Mouse (Mus musculus) hindbrain, embryonic 13.5 days (tissue): ENCODE data around the gene Cxcl1. TPM values are rescaled to one million over a fixed set of nuclear protein-coding genes. Genes with fewer than 3 reads are reported as not detected.
"Not testable (repeated sequence)": the region's sequence is repeated elsewhere in the genome, so short reads cannot be mapped to it uniquely, and the experiment has no call there.

ENCODE experiments used
- ATAC-seq: fragments of 200-750 bp; cut with Nextera tagmentation; 2 replicates; pipeline ENCODE4 v1.8.0; 2017; ENCODE audit warnings: moderate TSS enrichment; ENCODE audit not compliant: low FRiP score
- H3K27ac ChIP-seq: fragments of 300-500 bp; sonication (generic); 2 replicates; pipeline ENCODE4 v1.5.1; 2015; ENCODE audit warnings: inconsistent platforms, mild to moderate bottlenecking, moderate library complexity
- H3K27me3 ChIP-seq: fragments of 300-500 bp; sonication (generic); 2 replicates; pipeline ENCODE4 v1.6.1; 2015; ENCODE audit warnings: mild to moderate bottlenecking, inconsistent platforms
- H3K36me3 ChIP-seq: fragments of 300-500 bp; sonication (generic); 2 replicates; pipeline ENCODE4 v1.6.1; 2015; ENCODE audit warnings: mild to moderate bottlenecking, inconsistent platforms
- H3K4me1 ChIP-seq: fragments of 300-500 bp; sonication (generic); replicated peaks from 2 replicates; pipeline ENCODE4 v1.6.1; 2015; ENCODE audit warnings: inconsistent platforms
- H3K4me2 ChIP-seq: fragments of 300-500 bp; sonication (generic); 2 replicates; pipeline ENCODE4 v1.6.1; 2015; ENCODE audit warnings: inconsistent platforms, mild to moderate bottlenecking, moderate library complexity
- H3K4me3 ChIP-seq: fragments of 300-500 bp; sonication (generic); 2 replicates; pipeline ENCODE4 v1.5.1; 2015; ENCODE audit warnings: mild to moderate bottlenecking, inconsistent platforms
- H3K9ac ChIP-seq: fragments of 300-500 bp; sonication (generic); 2 replicates; pipeline ENCODE4 v1.6.1; 2015; ENCODE audit warnings: mild to moderate bottlenecking, inconsistent platforms
- H3K9me3 ChIP-seq: fragments of 300-500 bp; sonication (generic); 2 replicates; pipeline ENCODE4 v1.6.1; 2016; ENCODE audit warnings: inconsistent platforms
- WGBS: fragments of 180-500 bp; shearing (Covaris S2); methylation state at CpG from one replicate; pipeline ENCODE4 v1.1.7; 2015; 5-methylcytosine and 5-hydroxymethylcytosine counted together
- polyA plus RNA-seq: library from polyadenylated mRNA; unstranded; fragments of >200 nt; fragmentation: Nextera tagmentation; extraction: Ambion mirVana; gene quantifications from 2 replicates; pipeline ENCODE4 v1.2.1, GENCODE M21; 2015

Cxcl1 gene
- polyA plus RNA-seq, result 0.21 TPM in 1 of 2 replicates, not detected in the other

DNA sequence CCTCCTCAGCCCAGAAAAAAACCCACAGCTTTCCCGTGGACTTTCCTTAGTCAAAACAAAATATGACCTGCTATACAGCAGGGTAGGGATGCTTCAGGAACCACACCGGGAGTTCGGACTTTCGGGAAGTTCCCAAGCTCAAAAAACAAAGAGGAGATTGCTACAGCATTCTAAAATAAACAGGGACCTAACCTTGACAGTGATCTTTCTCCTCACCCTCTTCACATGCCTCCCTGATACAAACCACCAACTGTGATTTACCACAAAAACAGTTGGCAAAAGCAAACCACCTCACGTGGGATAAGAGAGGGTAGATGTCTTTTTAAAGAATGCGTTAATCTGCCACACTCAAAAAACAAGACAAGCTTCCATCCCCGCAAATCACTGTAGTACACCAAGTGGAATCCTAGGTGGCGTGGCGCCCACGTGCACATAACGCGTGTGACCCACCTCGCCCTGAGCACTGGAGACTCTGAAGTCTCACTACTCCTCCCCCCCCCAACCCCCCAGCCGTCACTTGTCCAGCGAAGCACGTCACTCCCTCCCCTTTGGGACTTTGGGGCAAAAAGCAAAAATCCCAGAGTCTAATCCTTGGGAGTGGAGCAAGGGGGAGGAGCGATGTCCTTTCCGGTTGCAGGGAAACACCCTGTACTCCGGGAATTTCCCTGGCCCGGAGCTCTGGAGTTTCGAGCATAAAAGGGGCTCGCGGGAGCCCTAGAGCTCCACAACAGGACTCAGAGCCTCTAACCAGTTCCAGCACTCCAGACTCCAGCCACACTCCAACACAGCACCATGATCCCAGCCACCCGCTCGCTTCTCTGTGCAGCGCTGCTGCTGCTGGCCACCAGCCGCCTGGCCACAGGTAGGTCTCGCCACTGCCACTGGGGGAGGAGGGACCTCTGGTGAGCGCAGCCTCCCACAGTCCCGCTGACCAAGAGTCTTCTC, at the start of gene Cxcl1:
Cxcl1 (plus strand) TSS at position 723 of the 945 bp plus-strand sequence.
- 11% methylated on average over 30 of the region's 30 CpGs for WGBS
- Histone ChIP-seq H3K27ac (no peak within 1 kb of the TSS), H3K4me2 (peak within 1 kb of the TSS; percentile 90), H3K36me3 (no peaks in the 10 kb centered on the region), H3K9ac (peak within 1 kb of the TSS; percentile 72), H3K4me1 (peaks cover 5% of the 10 kb centered on the region; the same call in 1 of the 2 replicates), H3K4me3 (peak within 1 kb of the TSS; percentile 51), H3K27me3 (peaks cover 14% of the 10 kb centered on the region; the same call in 1 of the 2 replicates), H3K9me3 (no peaks in the 10 kb centered on the region)
- ATAC-seq, result peak; percentile 87

DNA sequence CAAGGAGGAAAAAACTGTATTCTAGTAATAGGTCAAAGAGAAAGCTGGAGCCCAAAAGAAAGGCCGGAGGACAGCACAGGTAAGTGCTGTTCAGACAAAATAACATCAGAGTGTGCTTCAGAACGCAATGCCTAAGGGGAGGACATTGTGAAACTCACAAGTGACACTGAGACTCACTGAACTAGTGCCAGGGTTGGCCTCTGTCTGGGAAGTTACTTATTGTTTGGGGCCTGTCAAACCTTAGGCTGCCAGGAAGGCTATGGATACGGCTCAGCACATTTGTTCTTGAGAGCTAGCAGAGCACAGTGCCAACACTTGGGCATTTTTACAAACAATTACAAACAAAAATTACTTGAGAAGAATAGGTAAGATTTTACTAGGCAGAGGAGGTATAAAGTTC, 47.1 kb upstream of the Cxcl1 start:
- Histone ChIP-seq H3K9ac (no peak overlapping the region), H3K4me2 (no peak overlapping the region), H3K27ac (no peak overlapping the region), H3K9me3 (no peaks in the 10 kb centered on the region), H3K27me3 (no peaks in the 10 kb centered on the region), H3K4me1 (no peaks in the 10 kb centered on the region), H3K36me3 (no peaks in the 10 kb centered on the region), H3K4me3 (no peak overlapping the region)
- no peak for ATAC-seq
- 92% methylated on average over 3 of the region's 3 CpGs for WGBS

DNA sequence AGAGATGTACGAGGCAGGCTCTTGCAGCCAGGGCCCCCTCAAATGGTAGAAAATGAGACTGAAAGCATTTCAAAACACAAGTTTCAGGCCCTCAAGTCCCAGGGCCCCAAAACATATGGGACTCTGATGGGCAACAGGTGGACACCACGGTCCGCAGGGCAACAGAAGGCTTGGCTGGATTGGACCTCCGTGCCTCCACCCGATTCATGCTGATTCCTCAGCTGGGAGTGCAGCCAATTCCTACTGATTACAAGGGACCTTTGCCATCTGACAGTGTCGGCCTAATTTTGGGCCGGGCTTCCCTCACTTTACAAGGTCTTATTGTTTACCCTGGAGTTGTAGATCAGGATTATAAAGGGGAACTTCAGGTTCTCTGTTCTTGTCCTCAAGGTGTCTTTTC, 40.9 kb upstream of the Cxcl1 start:
- H3K4me3 ChIP-seq, H3K27ac ChIP-seq, H3K9ac ChIP-seq, H3K9me3 ChIP-seq, H3K36me3 ChIP-seq, ATAC-seq, H3K4me2 ChIP-seq, H3K4me1 ChIP-seq, H3K27me3 ChIP-seq: not testable (repeated sequence)
- WGBS, result 88% methylated on average over 7 of the region's 7 CpGs

DNA sequence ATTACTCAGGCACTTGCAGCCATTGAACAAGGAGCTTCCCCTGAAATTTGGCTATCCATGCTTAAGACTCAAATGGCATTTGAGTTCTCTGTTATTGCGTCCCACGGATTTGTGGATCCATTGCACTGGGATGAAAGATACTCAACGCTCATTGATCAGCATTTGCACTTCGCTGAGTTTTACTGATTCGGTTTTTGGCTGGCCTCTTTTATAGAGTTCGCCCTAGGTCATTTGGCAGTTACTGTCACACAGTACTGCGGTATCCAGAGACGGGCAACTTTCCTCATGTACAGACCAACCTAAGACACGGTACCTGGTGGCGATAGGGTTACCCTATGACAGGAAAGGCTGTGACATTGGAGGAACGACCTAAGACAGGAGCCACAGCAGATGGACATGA, 39.6 kb upstream of the Cxcl1 start:
- not testable (repeated sequence) for H3K9ac ChIP-seq, H3K27ac ChIP-seq, H3K9me3 ChIP-seq, H3K27me3 ChIP-seq, H3K4me1 ChIP-seq, H3K4me2 ChIP-seq, H3K36me3 ChIP-seq, ATAC-seq, H3K4me3 ChIP-seq
- WGBS, result 95% methylated on average over 11 of the region's 11 CpGs

DNA sequence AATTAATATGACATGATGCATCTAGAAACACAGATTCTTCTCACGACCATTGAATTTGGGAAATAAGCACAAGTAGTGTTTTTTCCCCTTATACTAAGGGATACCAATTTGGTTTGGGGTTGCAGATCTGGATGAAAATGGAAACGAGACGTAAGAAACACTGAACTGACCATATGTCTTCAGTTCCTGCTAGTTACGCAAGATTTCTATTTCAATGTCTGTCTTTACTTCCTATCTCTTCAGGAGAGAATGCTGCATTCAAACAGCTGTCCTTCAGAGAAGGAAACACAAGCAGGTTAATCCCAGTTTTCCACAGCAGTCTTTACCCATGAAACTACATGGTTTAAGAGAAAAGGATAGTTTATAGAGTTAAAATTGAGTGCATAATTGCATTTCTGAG, 37.8 kb upstream of the Cxcl1 start:
- Histone ChIP-seq H3K36me3 (no peaks in the 10 kb centered on the region), H3K27me3 (no peaks in the 10 kb centered on the region), H3K4me2 (no peak overlapping the region), H3K9me3 (no peaks in the 10 kb centered on the region), H3K4me3 (no peak overlapping the region), H3K4me1 (no peaks in the 10 kb centered on the region), H3K9ac (no peak overlapping the region), H3K27ac (no peak overlapping the region)
- ATAC-seq, result no peak
- 88% methylated on average over 4 of the region's 4 CpGs for WGBS

DNA sequence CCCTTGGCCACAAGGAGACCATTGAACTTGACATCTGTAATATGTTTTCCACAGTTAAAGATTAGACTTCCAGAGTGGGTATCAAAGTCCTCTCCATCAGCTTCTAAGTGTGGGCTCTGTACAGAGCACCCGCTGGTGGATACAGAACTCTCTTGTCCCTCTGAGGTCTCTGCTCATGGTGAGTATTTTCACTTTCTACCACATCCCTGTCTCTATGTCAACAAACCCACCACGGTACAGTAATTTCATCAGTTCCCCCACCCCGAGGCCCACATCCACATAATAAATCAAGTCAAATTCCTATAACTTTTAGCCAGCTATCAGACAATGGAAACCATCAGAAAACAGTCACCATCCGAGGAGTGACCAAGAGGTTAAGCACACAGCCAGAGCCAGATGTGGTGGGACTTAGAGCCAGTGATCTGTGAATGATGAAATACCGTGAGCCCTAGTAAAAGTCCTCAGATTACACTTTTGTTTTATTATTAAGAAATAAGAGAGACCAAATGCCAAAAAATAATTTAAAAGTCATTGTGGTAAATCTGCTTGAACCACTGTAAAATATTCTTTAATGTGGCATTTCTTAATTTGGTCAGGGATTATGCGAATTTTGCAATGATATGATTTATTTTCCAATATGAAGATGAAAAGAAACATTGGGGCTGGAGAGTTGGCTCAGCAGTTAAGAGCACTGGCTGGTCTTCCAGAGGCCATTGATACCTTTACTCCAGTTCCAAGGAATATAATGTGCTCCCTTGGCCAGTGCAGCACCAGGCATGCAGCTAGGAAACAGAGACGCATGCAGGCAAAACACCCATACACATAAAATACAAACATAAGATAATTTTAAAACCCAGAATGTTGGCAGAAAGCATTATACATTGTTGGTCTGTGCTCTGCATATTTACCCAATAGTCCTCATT, 35.5 kb upstream of the Cxcl1 start:
- 82% methylated on average over 7 of the region's 7 CpGs for WGBS
- no peaks in the 10 kb centered on the region for H3K9me3 ChIP-seq

DNA sequence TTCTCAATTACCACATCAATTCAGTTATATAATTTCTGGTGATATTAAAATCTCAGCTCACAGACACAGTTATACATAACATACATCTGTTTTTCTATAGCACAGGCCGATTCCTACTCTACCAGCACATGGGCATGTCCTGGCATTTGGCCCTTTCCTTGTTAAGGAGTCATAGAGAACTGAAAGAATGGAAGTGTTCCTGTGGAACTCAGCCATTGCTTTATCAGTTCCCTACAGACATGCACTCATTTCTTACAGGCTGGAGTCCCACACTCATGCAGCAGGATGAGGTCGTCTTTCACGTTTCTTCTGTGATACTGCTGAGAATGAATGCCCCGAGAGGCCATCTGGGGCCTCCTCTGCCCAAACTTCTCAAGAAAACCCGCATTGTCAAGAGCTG, 33.6 kb upstream of the Cxcl1 start:
- no peaks in the 10 kb centered on the region for H3K36me3 ChIP-seq
- no peak for ATAC-seq
- H3K4me1 ChIP-seq, result no peaks in the 10 kb centered on the region
- H3K27me3 ChIP-seq, result no peaks in the 10 kb centered on the region
- no peak overlapping the region for H3K27ac ChIP-seq
- 80% methylated on average over 5 of the region's 5 CpGs for WGBS
- no peaks in the 10 kb centered on the region for H3K9me3 ChIP-seq
- H3K4me2 ChIP-seq, result no peak overlapping the region
- H3K9ac ChIP-seq, result no peak overlapping the region
- no peak overlapping the region for H3K4me3 ChIP-seq

More for the DNA sequence above, 35.5 kb upstream of the Cxcl1 start:
- no peaks in the 10 kb centered on the region for H3K27me3 ChIP-seq
- H3K4me2 ChIP-seq, result no peak overlapping the region
- H3K9ac ChIP-seq, result no peak overlapping the region
- H3K27ac ChIP-seq, result no peak overlapping the region
- H3K36me3 ChIP-seq, result no peaks in the 10 kb centered on the region
- no peak overlapping the region for H3K4me3 ChIP-seq
- H3K4me1 ChIP-seq, result no peaks in the 10 kb centered on the region
- ATAC-seq, result no peak

DNA sequence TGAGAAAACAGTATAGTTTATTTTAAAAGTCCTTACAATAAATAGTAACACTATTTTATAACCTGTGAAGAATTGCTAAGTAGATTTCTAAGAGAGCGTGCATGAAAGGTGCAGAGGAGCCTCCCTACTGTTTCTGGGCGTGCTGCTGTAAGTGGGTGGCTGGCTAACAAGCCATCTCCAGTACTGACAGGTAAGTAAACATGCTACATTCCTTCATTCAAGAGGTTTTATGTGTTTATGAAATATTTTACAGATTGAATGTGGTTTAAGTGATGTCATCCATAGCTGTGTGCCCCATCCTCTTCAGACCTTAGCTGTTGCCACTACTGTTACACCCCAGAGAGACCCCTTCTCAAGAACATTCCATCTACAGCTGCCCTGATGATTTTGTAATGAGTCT, 32.6 kb upstream of the Cxcl1 start:
- Histone ChIP-seq H3K4me1 (no peaks in the 10 kb centered on the region), H3K36me3 (no peaks in the 10 kb centered on the region), H3K9me3 (no peaks in the 10 kb centered on the region), H3K27ac (no peak overlapping the region), H3K9ac (no peak overlapping the region), H3K4me3 (no peak overlapping the region), H3K27me3 (no peaks in the 10 kb centered on the region), H3K4me2 (no peak overlapping the region)
- no peak for ATAC-seq
- WGBS, result 91% methylated on average over 2 of the region's 2 CpGs

DNA sequence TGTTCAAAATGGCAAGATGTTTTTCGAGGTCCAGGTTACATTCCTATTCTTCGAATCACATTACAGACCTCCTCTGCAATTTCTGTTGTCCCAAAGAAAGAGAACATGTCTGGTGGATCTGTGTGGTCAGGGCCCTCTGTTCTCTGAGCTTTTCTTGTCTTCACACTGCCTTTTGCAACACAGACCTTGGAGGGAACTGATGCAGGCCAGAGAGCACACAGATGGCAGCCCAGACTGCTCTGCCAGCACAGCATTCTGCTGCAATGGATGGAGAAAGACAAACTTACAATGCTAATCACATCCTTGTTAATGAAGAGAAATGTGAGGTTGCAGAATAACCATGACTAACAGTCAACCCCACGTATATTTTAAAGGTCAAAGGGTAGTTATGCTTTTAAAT, 32.0 kb upstream of the Cxcl1 start:
- Histone ChIP-seq H3K36me3 (no peaks in the 10 kb centered on the region), H3K4me1 (no peaks in the 10 kb centered on the region), H3K4me2 (no peak overlapping the region), H3K27ac (no peak overlapping the region), H3K27me3 (no peaks in the 10 kb centered on the region), H3K9me3 (no peaks in the 10 kb centered on the region), H3K9ac (no peak overlapping the region), H3K4me3 (no peak overlapping the region)
- WGBS, result 78% methylated on average over 3 of the region's 3 CpGs
- no peak for ATAC-seq

DNA sequence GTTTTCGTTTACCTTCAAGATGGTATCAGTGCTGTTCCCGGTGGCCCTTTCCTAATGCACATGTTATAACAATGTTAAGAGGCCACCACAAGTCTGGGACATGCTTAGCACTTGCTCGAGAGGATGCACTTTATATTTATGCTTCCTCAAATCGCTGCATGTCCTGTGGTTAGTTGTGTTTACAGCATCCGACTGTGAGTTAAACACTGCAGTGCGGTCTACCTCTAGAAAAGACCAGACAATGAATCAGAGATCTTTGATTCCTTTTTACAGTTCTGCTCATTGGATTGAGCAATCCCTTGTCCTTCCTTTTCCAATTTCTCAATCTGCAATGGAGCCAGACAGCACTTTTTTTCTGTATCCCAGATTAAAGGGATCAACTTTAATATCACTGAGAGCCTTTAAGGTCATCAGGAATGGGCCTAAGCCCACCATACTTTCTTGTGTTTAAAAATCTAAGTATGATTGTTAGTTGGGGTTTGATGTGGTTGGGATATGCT, 29.1 kb upstream of the Cxcl1 start:
- H3K4me2 ChIP-seq, result no peak overlapping the region
- WGBS, result 91% methylated on average over 6 of the region's 6 CpGs
- H3K9ac ChIP-seq, result no peak overlapping the region

DNA sequence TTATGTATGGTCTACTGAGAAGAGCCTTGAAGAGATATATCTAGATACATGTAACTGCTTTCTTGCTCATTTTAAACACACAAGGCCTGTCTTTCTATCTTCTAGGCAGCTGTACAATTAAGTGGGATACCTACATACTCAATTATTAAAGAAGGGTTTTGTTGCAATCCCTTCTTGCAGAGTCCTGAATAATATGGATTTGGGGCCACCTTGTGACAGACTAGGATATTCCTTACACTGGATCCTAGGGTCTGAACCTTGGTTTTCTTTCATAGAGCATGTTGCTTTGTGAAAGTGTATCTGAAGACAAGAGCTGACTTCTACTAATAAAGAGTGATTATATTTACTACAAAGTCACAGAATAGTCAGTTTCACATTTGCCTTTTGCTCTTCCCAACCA, 24.3 kb upstream of the Cxcl1 start:
- Histone ChIP-seq H3K27me3 (no peaks in the 10 kb centered on the region), H3K4me2 (no peak overlapping the region), H3K9ac (no peak overlapping the region), H3K4me3 (no peak overlapping the region), H3K9me3 (no peaks in the 10 kb centered on the region), H3K36me3 (no peaks in the 10 kb centered on the region), H3K27ac (no peak overlapping the region), H3K4me1 (no peaks in the 10 kb centered on the region)
- ATAC-seq, result no peak

More for the DNA sequence above, 29.1 kb upstream of the Cxcl1 start:
- Histone ChIP-seq H3K9me3 (no peaks in the 10 kb centered on the region), H3K36me3 (no peaks in the 10 kb centered on the region), H3K27ac (no peak overlapping the region), H3K27me3 (no peaks in the 10 kb centered on the region), H3K4me1 (no peaks in the 10 kb centered on the region), H3K4me3 (no peak overlapping the region)
- no peak for ATAC-seq

DNA sequence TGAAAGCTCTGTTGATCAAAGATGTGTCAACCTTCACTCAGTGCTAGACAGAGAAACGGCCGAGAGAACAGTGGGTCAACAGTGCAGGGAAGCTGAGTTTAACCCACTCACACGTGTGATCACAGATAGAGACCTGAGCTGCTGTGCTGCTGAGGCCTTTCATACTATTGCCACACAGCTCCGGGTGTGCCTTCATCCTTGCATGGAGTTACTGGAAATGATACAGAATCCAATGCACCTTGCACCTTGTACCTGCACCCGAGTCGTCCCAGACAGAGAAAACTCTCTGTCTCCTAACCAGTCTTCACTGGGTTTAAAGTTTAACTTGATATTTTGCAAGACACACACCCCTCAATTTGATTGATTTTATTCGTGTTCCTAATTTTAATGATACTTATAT, 18.7 kb upstream of the Cxcl1 start:
- H3K27ac ChIP-seq, result no peak overlapping the region
- WGBS, result 82% methylated on average over 7 of the region's 7 CpGs
- H3K4me1 ChIP-seq, result no peaks in the 10 kb centered on the region
- no peaks in the 10 kb centered on the region for H3K27me3 ChIP-seq
- no peak overlapping the region for H3K4me3 ChIP-seq
- H3K36me3 ChIP-seq, result no peaks in the 10 kb centered on the region
- no peak overlapping the region for H3K4me2 ChIP-seq
- no peak for ATAC-seq
- H3K9ac ChIP-seq, result no peak overlapping the region
- no peaks in the 10 kb centered on the region for H3K9me3 ChIP-seq
